Mouse (Mus musculus) ovary, postnatal 36 days (tissue): ENCODE results near the gene Rpn2.
A peak's percentile ranks its signal among the peaks of the same experiment; 100 is the strongest.

ENCODE experiments used
- DNase-seq: peaks from one replicate; pipeline ENCODE4 v3.0.0; 2022; ENCODE audit warnings: low spot score, mixed read lengths

Gene Rpn2

DNA sequence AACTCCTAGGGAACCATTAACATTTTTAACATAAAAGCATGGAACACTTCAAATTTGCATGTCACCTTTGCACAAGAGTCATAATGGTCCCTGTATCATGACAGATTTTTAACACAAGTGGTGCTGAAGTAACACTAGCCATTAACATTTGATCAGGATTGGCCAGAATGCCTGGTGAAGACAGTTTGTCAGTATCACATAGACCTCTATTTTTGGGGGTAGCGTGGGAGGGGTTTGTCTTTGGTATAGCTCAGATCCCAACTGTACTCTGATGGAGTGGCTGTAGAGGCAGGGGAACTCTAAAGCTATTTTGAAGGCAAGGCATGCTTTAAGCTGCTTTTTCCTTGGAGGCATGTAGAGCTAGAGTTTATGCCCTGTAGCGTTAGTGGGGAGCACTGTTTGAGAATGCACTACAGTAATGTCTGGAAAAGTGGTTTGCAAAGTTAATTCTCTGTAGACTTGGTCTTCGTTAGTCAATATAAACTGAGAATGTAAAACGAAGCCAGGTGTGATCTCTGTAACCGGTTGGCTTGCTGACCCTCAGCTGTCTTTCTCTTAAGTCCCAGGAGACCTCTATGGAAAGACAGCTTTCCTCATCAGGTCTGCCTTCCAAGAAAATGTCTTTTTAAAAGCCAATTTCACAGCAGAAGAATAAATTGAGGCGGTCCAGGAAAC is 32.3 kb downstream of the Rpn2 start:
- no peak for DNase-seq

DNA sequence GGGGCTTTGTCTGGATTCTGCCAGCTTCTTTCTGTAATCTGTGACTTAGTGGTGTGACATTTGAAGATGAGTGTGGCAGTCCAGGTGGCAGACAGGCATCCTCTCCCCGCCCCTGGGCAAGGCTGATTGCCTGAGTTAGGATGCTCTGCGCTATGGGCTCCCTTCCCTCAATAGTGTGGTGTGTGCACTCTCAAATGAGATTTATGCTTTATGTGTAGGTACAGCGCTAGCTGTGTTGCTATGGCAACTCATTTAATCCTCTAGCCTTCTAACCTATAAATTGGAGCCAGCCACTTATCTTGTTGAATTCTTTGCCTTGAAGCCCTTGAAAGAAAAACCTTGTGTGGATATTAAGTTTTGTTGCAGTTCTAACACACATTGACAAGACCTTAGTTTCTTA is 34.9 kb downstream of the Rpn2 start:
- DNase-seq: no peak

DNA sequence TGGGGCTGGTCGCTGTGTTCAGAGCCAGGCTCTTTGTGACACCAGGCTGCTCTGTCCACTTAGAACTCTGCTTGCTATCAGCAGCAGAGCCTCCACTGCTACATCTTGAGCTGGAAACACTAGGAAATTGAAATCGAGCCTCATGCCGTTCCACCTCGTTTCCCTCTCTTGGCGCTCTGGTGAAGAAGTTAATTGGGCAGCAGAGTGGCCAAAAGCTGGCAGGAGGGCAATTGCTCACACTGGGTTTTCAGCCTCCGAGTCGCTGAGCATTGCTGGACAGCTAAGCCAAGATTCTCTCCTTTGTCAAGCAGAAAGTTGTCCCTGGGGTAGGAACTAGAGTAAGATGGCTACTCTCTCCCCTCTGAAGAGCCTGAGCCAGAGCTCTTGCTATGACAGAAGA is 35.5 kb downstream of the Rpn2 start:
- DNase-seq: no peak

DNA sequence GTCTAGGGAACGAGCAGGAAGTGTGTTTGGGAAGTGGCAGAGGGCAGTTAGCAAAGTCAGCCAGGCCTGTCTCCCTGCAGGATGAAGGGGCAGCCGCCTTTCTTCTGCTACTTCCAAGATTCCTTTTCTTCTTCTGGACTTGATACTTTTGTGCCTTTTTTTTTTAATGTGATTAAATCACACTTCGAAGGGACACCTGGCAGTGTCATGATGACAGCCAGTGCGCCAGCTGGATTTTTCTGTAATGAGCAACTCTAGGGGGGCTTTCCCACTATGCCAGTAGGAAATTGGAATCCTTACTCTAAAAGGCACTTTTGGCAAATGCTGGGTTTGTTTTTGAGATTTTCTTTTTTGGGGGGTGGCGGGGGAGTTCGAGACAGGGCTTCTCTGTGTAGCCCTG is 36.7 kb downstream of the Rpn2 start:
- DNase-seq: no peak

DNA sequence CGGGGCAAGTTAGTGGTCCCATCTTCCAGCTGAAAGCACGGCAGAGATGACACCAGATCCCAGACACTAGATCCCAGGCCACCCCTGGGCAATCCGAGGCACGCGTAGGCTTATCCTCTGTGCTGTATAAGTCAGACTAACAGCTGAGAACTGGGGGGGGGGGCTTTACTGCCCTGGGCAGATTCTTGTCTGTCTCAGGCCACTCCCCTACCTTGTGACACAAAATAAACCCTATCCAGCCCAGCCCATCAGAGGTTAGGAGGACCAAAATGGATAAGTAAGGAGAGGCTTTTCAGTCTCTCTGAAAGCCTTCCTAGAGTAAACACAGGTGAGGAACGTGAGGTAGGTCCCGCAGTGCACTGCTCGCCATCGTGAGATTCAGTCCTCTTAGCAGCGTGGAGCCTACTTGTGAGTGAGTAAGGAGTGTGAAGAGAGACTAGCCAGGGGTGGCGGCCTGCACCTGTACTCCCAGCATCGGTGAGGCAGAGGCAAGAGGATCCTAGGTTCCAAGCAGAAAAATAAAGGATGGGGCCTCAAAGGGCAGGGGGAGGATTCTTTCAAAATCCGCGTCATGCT is 37.6 kb downstream of the Rpn2 start:
- no peak for DNase-seq

DNA sequence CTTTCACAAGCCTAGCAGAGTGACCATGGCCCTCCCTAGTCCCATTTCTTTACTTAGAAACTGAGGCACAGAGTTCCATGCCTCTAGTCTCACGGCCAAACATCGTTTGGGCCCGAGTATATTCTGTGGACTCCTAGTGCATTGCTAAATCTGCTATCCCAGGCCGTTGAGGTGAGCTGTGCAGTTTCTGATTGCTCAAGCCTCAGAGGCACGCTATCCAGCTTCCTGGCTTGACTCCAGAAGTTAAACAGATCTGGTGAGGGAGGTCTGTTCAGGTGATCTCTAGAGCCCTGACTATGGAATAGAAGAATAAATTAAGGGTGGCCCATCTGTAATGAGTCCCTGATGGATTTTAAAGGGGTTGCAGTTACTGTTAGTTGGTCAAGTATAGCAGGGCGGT is 38.4 kb downstream of the Rpn2 start:
- no peak for DNase-seq

DNA sequence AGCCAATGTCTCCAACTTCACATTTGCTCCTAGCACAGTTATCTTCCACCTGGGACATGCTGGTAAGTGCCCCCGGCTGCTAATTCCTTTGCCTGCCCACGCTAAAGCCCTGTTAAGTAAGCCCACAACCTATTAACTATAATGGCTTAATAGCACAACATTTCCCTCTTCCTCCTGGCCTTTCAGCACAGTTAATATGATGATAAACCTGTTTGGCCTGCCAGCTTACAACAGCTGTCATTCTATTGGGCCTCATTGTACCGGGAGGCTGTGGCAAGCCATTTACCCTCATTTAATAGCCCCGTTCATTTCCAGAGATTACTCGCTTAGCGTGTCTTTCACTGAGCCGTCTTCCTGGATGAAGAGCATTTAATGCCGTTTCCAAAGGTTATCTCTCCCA is 41.3 kb downstream of the Rpn2 start:
- no peak for DNase-seq

DNA sequence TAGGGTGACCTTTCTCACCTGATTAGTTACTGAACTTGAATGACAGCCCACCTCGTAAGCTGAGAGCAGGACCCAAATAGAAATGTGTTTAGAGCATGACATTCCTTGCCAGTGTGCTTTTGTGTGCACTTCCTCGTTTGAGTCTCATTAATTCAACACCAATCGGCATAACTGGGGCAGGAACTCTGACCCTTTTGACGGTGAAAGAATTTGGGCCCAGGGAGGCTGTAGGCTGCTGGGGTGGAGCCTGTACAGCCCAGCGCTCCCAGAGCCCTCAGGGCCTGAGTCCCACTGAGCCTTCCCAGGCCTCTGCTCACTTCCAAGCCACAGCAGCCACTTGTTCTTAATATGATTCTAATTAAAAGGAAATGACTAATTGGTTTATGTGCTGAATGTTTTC is 42.1 kb downstream of the Rpn2 start:
- DNase-seq: no peak

DNA sequence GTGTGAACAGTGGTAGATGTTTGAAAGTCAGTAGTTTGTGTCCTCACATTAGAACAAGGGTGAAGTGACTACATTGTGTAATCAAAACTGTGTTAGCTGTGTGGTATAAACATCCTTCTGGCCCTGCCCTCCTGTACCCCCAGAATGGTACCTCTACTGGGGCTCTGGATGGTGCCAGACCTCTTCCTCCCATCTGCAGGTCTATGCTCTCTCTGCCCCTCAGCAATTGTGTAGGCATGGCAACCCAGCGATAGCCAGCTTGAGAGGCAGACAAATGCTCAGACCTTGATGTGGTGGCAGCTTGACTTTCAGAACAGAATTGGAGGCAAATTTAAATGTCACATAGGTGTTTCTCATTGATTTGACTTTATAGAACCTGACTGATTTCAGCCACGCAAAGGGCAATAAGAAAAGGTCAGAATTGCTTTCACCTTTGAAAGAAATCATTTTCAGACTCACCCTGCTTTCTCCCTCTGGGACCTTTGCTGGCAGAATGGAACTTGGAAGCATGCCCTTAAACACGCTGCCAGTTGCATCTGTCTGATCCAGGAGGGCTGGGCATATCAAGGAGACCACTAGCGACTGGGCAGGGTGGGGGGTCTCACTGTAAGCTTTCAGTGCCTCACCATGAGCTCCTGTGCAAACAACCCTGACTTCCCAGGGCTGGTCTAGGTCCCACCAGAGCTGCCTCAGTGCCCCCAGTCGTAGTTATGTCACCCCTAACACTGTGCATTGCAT is 43.4 kb downstream of the Rpn2 start:
- no peak for DNase-seq

DNA sequence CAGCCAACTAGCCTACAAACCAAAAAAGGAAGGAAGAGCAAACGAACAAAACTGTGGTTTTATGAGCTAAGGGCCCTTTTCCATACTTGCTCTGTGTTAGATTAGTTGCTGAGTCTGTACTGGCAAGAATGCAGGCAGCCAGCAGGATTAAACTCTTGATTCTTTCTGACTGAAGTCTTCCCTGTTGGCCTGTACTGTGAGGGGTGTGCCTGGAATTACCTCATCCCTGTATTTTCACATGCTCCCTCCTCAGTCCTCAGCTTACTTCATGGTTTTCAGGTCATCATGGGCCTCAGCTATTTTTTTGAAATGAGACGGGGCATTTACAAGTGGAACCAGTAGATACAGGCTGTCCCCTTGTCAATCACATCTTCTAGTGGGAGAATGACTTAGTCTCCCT is 46.4 kb downstream of the Rpn2 start:
- DNase-seq: no peak

DNA sequence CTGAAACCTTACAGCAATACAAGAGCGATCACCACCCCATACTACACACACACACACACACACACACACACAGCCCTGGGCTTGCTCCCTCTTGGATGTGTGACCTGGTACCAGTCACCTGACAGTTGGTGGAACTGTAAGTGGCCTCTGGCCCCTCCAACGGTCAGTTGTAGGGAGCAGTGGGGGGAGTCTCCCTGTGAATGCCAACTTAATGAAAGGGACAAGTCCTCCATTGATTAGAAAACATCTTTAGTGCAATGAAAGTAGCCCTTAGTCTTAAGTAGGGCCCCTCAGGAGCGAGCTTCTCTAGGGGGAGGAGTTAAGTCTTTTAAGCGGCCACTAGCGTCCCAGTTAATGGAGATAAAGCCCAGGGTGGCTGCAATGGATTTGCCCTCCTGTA is 49.3 kb downstream of the Rpn2 start:
- DNase-seq: no peak

DNA sequence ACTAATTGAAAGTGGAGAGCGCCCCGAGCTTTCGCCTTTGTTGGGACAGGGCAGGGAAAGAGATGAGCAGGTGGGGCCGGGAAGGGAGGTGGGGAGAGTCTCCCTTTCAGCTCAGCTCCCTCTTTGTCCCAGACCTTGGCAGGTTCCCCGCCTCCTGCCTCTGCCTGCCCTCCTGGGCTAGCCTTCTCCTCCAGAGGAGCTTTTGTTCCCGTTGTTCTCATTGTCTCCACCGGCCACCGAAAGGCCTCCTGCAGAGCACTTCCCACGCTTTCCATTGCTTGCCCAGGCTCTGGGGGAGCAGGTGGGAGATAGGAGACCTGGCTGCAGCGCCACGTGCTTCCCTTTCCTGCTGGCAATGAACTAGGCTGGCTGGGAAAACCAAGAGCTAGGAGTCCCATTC is 49.8 kb downstream of the Rpn2 start:
- DNase-seq: peak; percentile 32

DNA sequence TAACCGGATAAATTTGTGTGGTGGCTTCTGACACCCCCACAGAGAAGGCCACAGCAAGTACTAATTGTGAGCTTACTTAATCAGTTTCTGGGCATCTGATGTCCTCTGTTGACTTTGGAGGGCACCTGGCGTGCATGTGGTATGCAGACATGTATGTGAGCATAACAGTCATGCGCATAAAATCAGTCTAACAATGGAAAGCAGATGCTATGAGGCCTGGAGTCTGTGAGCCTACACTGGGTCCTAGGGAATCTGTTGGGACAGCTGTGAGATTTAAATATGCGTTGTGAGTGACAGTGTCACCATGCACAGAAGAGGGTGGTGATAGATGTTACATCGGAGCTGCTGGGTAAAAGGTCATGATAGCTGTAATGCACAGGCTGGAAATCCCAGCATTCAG is 53.2 kb downstream of the Rpn2 start:
- no peak for DNase-seq

DNA sequence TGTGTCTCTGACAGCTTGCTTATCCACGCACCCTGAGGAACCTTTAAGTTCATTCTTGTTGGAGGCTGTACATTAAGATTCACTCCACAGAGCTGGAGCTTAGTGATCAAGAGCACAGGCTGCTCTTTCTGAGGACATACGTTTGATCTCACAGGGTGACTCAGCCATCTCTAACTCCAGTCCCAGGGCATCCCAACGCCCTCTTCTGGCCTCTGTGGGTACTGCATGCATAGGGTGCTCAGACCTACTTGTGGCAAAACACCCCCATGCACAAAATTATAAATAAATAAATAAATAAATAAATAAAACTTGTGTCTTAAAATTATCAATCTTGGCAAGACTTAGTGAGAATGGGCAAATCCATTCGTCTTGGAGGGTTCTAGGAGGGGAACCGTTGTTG is 59.8 kb downstream of the Rpn2 start:
- DNase-seq: peak; percentile 63

DNA sequence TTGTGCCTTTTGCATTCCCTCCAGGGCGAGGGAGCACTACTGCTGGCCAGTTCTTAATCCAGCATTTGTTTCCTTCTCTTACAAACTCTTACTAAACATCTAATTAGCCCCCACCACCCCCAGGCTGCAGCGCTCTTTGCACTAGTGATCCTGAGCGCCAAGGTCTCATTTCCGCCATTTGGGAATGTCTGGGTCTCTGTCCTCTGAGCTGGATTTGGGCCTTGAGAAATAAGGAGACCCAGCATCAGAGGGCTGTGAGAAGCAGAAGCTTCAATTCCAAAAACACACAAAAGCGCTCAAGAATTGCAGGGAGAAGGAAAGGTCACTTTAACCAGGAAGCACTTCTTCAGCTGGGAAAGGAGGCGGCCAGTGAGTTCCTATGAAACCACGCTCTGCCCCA is 60.7 kb downstream of the Rpn2 start:
- DNase-seq: no peak

DNA sequence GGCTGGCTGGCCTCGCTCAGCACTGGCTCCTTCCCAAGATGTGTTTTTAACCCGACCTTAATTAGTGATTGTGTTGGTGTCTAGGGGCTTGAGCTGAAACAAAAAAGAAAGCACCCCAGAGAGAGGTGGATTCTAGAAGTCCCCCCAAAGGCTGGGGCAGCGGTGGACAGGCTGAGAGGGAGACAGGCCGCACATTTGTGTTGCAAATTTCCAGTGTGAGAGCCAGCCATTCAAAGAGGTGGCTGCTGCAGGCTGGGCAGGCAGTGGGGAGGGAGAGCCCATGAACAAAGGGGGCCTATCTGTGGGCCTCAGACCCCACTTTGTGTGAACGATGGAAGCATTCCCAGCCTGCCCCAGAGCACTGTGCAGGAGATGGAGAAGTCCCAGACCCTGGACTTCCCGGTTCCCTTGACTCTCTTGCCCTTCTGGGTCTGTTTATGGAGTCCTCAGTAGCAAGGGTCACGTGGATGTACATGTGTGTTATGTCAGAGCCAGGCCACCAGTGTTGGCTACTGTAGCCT is 61.5 kb downstream of the Rpn2 start:
- no peak for DNase-seq

DNA sequence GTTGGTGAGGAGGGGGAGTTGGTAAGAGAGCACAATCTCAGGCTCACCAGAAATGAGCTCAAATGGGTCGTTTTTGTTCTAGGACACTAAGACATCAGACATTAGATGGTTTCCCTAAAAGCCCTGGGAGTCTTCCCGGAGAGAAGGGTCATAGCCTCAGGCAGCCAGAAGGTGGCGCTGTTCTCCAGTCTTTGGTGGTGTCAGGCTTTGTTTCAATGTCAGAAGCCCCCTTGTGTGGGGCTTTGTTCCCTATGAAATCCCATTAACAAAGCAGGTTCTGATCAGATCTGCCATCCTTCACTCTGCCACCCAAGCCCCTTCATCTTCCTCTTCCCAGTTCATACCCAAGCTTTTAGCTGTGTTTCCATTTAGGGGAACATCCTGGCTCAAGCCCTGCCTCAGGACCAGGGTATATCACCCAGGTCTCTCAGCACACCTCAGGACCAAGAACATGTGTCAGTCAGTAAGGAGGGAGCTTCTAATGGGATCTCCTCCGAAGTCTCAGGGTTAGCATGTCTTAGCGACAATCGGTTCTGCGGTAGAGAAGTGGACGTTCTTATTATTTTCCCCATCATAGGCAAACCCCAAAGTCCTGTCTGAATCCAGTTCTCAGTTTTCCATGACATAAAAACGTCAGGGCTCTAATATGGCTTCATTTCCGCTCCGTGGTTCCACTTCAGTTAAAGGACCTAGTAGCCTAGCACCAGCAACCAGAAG is 62.9 kb downstream of the Rpn2 start:
- DNase-seq: peak; percentile 64

DNA sequence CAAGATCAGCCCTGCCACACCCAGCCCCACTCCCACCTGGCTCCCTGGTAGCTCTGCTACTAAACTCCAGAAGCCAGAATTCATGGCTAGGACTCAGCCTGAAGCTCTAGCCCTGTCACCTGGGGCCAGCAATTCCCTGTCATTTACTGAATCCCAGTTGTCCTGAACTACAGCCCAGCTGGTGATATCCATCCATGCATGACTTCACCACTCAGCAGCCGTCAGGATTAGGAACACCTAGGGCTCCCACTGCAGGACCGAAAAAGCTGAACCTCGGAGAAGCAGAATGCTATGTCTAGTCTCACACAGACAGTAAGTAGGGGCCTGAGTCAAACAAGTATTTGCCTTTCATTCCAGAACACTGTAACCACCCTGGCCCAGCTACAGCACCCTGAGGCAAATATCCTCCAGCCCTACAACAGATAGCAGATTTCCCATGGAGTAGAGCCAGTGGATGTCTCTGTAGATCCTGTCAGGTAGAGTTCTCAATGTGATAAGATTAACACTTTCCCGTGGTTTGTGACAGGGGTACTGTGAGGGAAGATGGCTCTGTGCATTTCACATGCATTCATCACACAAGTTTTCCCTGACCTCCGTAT is 63.6 kb downstream of the Rpn2 start:
- DNase-seq: no peak

DNA sequence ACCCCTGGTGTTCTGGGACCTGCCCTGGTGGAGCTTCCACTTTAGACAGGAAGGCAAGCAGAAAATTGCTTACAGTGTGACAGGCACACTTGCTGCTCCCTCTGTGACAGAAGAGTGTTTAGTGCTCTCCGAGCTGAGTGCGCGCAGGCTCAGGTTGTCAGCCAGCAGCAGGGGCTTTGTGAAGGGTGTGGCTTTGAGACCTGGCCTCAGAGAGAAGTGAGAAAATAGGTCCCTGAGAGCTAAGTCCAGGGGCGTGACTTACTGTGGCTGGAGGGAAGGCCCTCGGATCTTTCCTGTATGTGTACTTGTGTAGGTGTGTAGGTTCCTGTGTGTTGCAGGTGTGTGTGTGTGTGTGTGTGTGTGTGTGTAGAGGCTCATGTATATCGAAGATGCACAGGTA is 64.5 kb downstream of the Rpn2 start:
- DNase-seq: no peak

DNA sequence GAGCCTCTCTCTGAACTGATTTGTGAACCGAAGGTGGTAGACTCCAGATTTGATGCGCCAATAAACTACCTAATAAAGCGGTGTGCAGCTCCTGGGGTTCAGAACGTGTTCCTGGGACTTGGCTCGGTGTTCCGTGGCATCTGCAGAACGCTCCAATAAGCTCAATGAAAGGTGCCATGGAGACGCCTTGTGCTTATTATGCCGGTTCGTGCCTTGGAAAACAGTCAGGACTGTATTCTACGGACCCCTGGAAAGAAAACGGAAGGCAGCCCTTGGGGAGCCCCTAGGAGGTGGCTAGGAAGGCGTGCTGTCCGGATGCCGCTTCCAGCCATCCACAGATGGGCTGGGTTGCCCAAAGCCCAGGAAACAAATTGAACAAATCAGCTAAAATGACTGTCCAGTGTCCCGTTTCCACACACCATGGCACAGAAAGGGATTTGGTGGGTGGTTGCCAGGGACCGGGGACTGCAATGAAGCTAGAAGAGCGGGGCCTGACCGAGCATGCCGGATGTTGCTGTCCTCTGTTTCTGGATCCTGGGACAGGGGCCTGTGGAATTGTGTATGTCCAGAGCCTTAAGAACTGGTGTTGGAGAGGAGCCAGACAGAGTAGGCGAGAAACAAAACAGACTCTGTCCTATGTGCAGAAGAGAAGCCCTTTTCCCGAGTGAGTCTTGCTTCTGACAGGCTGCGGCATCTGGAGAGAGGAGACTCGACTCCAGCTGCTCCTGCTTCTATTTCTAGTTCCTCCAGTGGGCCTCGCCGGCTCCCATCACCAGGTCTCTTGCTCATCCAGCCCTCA is 68.7 kb downstream of the Rpn2 start, which contains the start of gene Ghrh:
Gene Ghrh, minus strand, starts transcription at position 146 of the 799 bp plus-strand sequence.
- no peak for DNase-seq

DNA sequence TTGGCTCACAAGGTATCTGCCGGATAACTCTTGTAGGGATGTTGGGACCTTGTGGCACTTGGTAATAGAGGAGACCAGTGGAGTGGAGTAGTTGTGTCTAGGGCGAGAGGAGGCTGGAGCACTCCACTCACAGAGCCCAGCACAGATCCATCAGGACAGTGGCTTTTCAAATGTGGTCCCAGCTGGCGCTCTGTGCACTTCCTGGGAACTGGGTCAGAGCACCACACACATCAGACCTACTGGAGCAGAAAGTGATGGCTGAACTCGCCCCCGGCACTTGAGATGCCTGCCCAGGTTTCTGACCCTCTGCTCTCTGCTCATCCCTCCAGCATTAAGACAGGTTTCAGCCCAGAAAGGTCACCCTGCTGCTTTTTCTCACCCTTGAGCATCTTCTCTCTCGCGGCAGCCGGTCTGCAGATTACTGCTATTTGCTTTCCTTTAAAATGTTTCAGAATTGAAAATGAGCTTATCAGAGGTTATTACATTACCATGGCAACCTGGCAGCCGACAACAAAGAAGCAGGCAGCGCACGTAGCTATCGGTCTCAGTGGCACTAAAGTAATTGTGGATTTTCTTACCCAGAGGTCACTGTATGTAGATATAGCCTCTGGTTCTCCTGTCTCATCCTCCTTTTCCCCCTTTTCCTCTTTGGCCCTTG is 70.4 kb downstream of the Rpn2 start:
- DNase-seq: no peak
